Mouse (Mus musculus) CH12F3 (cell line): ENCODE data around the gene Svop.

ENCODE experiments used
- in situ Hi-C: fragments of 300-500 bp; cut with MboI; formaldehyde crosslinking; loops from 2 replicates; pipeline ENCODE4 v1.14.3; 2020; ENCODE audit warnings: low sequenced_read_pairs

Gene Svop

GRCm38 (mm10) chr5:114046604-114047003, 44.8 kb downstream of the Svop start:
- in situ Hi-C loops: loop anchor here (5.0 to 10.0 kb wide), 2 partner anchors 94 to 192 kb away; no protein-coding TSS in a partner anchor

GRCm38 (mm10) chr5:114046151-114046550, 45.2 kb downstream of the Svop start:
- in situ Hi-C loops: loop anchor here (5.0 to 10.0 kb wide), 2 partner anchors 94 to 191 kb away; no protein-coding TSS in a partner anchor

GRCm38 (mm10) chr5:114045134-114045533, 46.2 kb downstream of the Svop start:
- in situ Hi-C loops: loop anchor here (5.0 to 10.0 kb wide), 2 partner anchors 93 to 190 kb away; no protein-coding TSS in a partner anchor

GRCm38 (mm10) chr5:114043800-114044199, 47.6 kb downstream of the Svop start:
- in situ Hi-C loops: loop anchor here (10.0 kb wide), 1 partner anchor 189 kb away; no protein-coding TSS in a partner anchor

GRCm38 (mm10) chr5:114041327-114041930, 49.9 kb downstream of the Svop start:
- in situ Hi-C loops: loop anchor here (10.0 kb wide), 1 partner anchor 187 kb away; no protein-coding TSS in a partner anchor

GRCm38 (mm10) chr5:114040911-114041310, 50.5 kb downstream of the Svop start:
- in situ Hi-C loops: loop anchor here (10.0 kb wide), 1 partner anchor 186 kb away; no protein-coding TSS in a partner anchor

GRCm38 (mm10) chr5:114040508-114040907, 50.9 kb downstream of the Svop start:
- in situ Hi-C loops: loop anchor here (10.0 kb wide), 1 partner anchor 186 kb away; no protein-coding TSS in a partner anchor

GRCm38 (mm10) chr5:114035111-114035510, 56.3 kb downstream of the Svop start:
- in situ Hi-C loops: no loop called here

GRCm38 (mm10) chr5:114034393-114034792, 57.0 kb downstream of the Svop start:
- in situ Hi-C loops: no loop called here

- in situ Hi-C loops: no loop called here
Measured at GRCm38 (mm10) chr5:114032161-114032763, 59.1 kb downstream of the Svop start.

- in situ Hi-C loops: no loop called here
Measured at GRCm38 (mm10) chr5:114030652-114031051, 60.7 kb downstream of the Svop start.

GRCm38 (mm10) chr5:114028111-114028510, 63.3 kb downstream of the Svop start:
- in situ Hi-C loops: no loop called here

GRCm38 (mm10) chr5:114027217-114027944, 64.0 kb downstream of the Svop start:
- in situ Hi-C loops: no loop called here

GRCm38 (mm10) chr5:114024885-114025284, 66.5 kb downstream of the Svop start:
- in situ Hi-C loops: no loop called here

GRCm38 (mm10) chr5:114024390-114024789, 67.0 kb downstream of the Svop start:
- in situ Hi-C loops: no loop called here

- in situ Hi-C loops: no loop called here
Measured at GRCm38 (mm10) chr5:114015121-114015520, 76.2 kb downstream of the Svop start.

GRCm38 (mm10) chr5:114009049-114009448, 82.3 kb downstream of the Svop start:
- in situ Hi-C loops: no loop called here

GRCm38 (mm10) chr5:114007753-114008453, 83.5 kb downstream of the Svop start:
- in situ Hi-C loops: no loop called here

- in situ Hi-C loops: no loop called here
Measured at GRCm38 (mm10) chr5:114006974-114007373, 84.4 kb downstream of the Svop start.

- in situ Hi-C loops: no loop called here
Measured at GRCm38 (mm10) chr5:114005100-114005499, 86.3 kb downstream of the Svop start.

GRCm38 (mm10) chr5:114004573-114004972, 86.8 kb downstream of the Svop start:
- in situ Hi-C loops: no loop called here
